Mouse (Mus musculus): ENCODE measurements at regions not wholly inside any gene's neighbourhood (a gene's known extent, or its start where the extent isn't known, plus 50 kb on each side); places are given as distances from the start of the nearest gene placed in this dataset.

DNA sequence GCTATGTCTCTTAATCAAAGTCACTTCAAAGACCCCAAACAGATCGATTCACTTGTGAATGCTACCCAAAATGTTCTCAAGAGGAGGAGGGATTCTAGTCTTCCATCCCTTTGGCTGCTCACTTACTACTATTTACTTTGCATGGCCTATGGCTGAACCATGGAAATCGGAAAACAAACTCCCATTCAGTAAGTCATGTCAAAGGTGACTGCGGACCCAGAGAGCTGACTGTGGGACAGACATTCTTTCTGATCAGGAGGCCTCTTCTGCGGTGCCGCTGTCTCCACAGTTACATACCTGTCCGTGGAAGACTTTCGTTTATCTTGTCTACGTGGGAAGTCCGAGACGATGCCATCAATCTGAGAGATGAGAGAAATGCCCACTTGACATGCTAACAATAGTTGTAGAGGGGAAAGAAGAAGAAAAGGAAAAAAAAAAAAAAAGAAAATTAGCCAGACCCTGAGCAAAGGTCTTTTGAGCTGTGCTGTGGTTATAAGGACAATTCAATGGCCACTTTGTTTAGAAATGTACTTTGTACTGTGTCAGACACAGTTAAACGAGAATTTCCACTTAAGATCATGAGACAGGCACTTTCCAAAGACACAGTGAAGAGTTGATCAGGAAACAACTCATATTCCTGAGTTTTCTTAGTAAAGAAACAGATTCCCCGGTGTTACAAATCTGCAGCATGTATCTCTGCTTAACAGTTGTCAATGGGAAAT, 92.7 kb downstream of the Olig3 start:
- no peak overlapping the region for H3K9ac ChIP-seq (ENCODE audit: low read depth, low read length)
- H3K9me3 ChIP-seq (replicated peaks; ENCODE audit: control insufficient read depth, low read length) = no peaks in the 10 kb centered on the region
- H3K27ac ChIP-seq (ENCODE audit: low read length) = no peak overlapping the region
- no peaks in the 10 kb centered on the region for H3K36me3 ChIP-seq (ENCODE audit: control insufficient read depth, insufficient read depth)
- no peak for ATAC-seq (ENCODE audit: low read depth)
- no peak overlapping the region for H3K4me2 ChIP-seq (ENCODE audit: low read depth, low read length)
- no peaks in the 10 kb centered on the region for H3K27me3 ChIP-seq (ENCODE audit: control insufficient read depth, insufficient read depth, low read depth, low read length)
- H3K4me3 ChIP-seq (ENCODE audit: low read depth, low read length) = no peak overlapping the region
- H3K4me1 ChIP-seq (ENCODE audit: control insufficient read depth, low read depth, low read length) = no peaks in the 10 kb centered on the region
- 56% methylated on average over 12 of the region's 12 CpGs for WGBS (ENCODE audit: insufficient replicate concordance)

DNA sequence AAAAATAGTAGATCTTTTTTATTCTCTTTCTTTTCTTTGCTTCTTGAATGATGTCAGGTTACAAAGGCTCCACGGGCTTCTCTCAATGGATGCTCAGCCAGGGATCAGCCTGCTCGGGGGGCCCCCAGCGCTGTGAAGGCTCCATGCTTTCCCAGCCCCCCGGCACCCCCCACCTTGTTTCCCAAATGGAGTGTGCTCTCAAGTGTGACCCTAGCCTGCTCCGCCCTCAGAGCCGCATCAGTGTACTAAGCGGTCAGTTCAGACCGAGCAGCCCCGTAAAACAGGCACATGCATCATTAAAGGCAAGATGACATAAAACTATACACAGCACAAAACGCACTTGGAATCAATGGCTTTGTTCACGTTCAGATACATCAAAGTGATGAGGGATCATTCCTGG, 102.7 kb downstream of the Olig3 start:
- 64% methylated on average over 11 of the region's 11 CpGs for WGBS (ENCODE audit: insufficient replicate concordance)
- Histone ChIP-seq H3K4me1 (ENCODE audit: control insufficient read depth, low read depth, low read length) (no peaks in the 10 kb centered on the region), H3K9me3 (replicated peaks; ENCODE audit: control insufficient read depth, low read length) (no peaks in the 10 kb centered on the region)

DNA sequence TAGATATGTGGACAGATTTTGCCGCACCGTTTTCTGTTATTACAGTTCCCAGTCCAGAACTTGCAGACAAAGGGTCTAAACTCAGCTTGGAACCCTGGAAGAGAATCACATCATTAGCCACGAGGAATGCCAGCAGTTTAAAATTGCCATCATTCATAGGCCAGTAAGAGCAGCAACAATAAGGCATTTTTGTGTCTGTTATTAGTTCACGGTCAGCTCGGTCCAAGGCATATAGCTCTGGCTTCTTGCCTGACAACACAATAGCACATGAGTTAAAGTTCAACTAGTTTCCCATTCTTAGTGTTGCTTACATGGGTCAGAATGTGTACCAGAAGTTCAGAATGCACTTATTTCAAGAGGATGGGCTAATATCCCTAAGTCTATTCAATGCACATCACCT, 103.4 kb downstream of the Olig3 start:
- 72% methylated on average over 5 of the region's 5 CpGs for WGBS (ENCODE audit: insufficient replicate concordance)
- no peak overlapping the region for H3K9ac ChIP-seq (ENCODE audit: low read depth, low read length)
- no peak for ATAC-seq (ENCODE audit: low read depth)

More for the DNA sequence above, 102.7 kb downstream of the Olig3 start:
- H3K4me3 ChIP-seq (ENCODE audit: low read depth, low read length) = no peak overlapping the region
- H3K36me3 ChIP-seq (ENCODE audit: control insufficient read depth, insufficient read depth) = no peaks in the 10 kb centered on the region
- no peak overlapping the region for H3K27ac ChIP-seq (ENCODE audit: low read length)
- no peak overlapping the region for H3K9ac ChIP-seq (ENCODE audit: low read depth, low read length)
- ATAC-seq (ENCODE audit: low read depth) = no peak
- H3K4me2 ChIP-seq (ENCODE audit: low read depth, low read length) = no peak overlapping the region
- no peaks in the 10 kb centered on the region for H3K27me3 ChIP-seq (ENCODE audit: control insufficient read depth, insufficient read depth, low read depth, low read length)

DNA sequence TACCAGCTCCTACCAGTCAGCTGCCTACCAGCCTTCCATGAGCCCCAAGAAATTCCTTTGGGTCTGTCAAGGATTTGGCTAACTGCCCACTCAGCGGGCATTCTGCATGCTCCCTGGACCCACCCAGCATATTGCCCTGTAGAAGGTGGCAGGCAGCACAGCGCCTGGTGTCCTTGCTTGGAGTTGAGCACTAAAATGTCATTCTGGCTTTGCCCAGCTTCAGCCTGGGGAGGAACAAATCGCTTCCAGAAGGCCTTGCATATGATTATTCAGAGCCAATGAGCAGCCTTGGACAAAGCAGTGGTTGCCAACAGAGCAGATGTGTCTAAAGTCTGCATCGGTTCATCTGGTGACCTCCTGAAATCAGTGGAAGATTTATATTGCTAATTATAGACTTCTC, 103.8 kb downstream of the Olig3 start:
- no peak for ATAC-seq (ENCODE audit: low read depth)
- H3K27me3 ChIP-seq (ENCODE audit: control insufficient read depth, insufficient read depth, low read depth, low read length) = no peaks in the 10 kb centered on the region
- no peak overlapping the region for H3K4me2 ChIP-seq (ENCODE audit: low read depth, low read length)
- no peak overlapping the region for H3K4me3 ChIP-seq (ENCODE audit: low read depth, low read length)
- H3K9me3 ChIP-seq (replicated peaks; ENCODE audit: control insufficient read depth, low read length) = no peaks in the 10 kb centered on the region
- no peak overlapping the region for H3K27ac ChIP-seq (ENCODE audit: low read length)
- no peaks in the 10 kb centered on the region for H3K36me3 ChIP-seq (ENCODE audit: control insufficient read depth, insufficient read depth)
- H3K9ac ChIP-seq (ENCODE audit: low read depth, low read length) = no peak overlapping the region
- H3K4me1 ChIP-seq (ENCODE audit: control insufficient read depth, low read depth, low read length) = no peaks in the 10 kb centered on the region
- 56% methylated on average over 4 of the region's 4 CpGs for WGBS (ENCODE audit: insufficient replicate concordance)

More for the DNA sequence above, 103.4 kb downstream of the Olig3 start:
- H3K4me1 ChIP-seq (ENCODE audit: control insufficient read depth, low read depth, low read length) = no peaks in the 10 kb centered on the region
- no peaks in the 10 kb centered on the region for H3K9me3 ChIP-seq (replicated peaks; ENCODE audit: control insufficient read depth, low read length)
- no peak overlapping the region for H3K27ac ChIP-seq (ENCODE audit: low read length)
- H3K27me3 ChIP-seq (ENCODE audit: control insufficient read depth, insufficient read depth, low read depth, low read length) = no peaks in the 10 kb centered on the region
- no peaks in the 10 kb centered on the region for H3K36me3 ChIP-seq (ENCODE audit: control insufficient read depth, insufficient read depth)
- H3K4me3 ChIP-seq (ENCODE audit: low read depth, low read length) = no peak overlapping the region
- H3K4me2 ChIP-seq (ENCODE audit: low read depth, low read length) = no peak overlapping the region

DNA sequence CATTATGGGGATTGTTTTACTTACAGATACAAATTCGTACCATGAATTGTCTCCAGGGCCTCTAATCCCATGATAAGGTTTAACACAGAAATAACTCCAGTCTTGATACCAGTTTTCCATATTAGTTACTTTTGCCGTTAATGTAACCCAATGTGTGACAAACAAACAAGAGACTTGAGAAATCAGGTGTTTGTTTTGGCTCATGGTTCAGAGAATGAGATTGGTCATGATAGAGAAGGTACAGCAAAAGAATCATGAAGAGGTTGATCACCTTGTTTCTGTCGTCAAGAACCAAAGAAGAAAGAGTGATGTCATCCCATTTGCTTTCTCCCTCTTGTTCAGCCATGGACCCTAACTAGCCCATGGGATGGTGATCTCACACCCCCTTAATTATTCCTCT, 107.5 kb downstream of the Olig3 start:
- Histone ChIP-seq H3K9ac (ENCODE audit: low read depth, low read length) (no peak overlapping the region), H3K27me3 (ENCODE audit: control insufficient read depth, insufficient read depth, low read depth, low read length) (no peaks in the 10 kb centered on the region), H3K4me2 (ENCODE audit: low read depth, low read length) (no peak overlapping the region), H3K27ac (ENCODE audit: low read length) (no peak overlapping the region), H3K36me3 (ENCODE audit: control insufficient read depth, insufficient read depth) (no peaks in the 10 kb centered on the region), H3K4me1 (ENCODE audit: control insufficient read depth, low read depth, low read length) (no peaks in the 10 kb centered on the region), H3K4me3 (ENCODE audit: low read depth, low read length) (no peak overlapping the region), H3K9me3 (replicated peaks; ENCODE audit: control insufficient read depth, low read length) (no peaks in the 10 kb centered on the region)
- WGBS (ENCODE audit: insufficient replicate concordance) = 53% methylated on average over 3 of the region's 3 CpGs
- no peak for ATAC-seq (ENCODE audit: low read depth)

DNA sequence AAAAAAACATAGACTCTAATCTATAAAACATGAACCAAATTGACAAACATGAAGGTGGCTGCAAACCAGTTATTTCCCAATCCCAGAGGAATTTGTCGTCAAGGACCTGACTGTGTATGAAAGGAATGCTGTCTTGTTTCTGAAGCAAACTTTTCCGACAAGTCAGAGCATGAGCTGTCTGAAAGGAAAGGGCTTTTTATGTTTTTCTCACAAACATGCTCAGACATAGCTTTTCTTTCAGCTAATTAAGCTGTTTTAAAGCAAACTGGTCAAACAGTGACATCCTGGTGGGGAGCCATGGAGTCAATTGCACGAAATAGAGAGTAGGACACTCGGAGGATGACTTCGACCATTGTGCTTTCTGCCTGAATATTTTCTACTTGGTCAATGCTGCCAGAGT, 108.2 kb downstream of the Olig3 start:
- no peak for ATAC-seq (ENCODE audit: low read depth)
- Histone ChIP-seq H3K9me3 (replicated peaks; ENCODE audit: control insufficient read depth, low read length) (no peaks in the 10 kb centered on the region), H3K9ac (ENCODE audit: low read depth, low read length) (no peak overlapping the region), H3K27ac (ENCODE audit: low read length) (no peak overlapping the region), H3K36me3 (ENCODE audit: control insufficient read depth, insufficient read depth) (no peaks in the 10 kb centered on the region), H3K4me1 (ENCODE audit: control insufficient read depth, low read depth, low read length) (no peaks in the 10 kb centered on the region), H3K4me3 (ENCODE audit: low read depth, low read length) (no peak overlapping the region), H3K27me3 (ENCODE audit: control insufficient read depth, insufficient read depth, low read depth, low read length) (no peaks in the 10 kb centered on the region), H3K4me2 (ENCODE audit: low read depth, low read length) (no peak overlapping the region)
- 61% methylated on average over 5 of the region's 5 CpGs for WGBS (ENCODE audit: insufficient replicate concordance)

DNA sequence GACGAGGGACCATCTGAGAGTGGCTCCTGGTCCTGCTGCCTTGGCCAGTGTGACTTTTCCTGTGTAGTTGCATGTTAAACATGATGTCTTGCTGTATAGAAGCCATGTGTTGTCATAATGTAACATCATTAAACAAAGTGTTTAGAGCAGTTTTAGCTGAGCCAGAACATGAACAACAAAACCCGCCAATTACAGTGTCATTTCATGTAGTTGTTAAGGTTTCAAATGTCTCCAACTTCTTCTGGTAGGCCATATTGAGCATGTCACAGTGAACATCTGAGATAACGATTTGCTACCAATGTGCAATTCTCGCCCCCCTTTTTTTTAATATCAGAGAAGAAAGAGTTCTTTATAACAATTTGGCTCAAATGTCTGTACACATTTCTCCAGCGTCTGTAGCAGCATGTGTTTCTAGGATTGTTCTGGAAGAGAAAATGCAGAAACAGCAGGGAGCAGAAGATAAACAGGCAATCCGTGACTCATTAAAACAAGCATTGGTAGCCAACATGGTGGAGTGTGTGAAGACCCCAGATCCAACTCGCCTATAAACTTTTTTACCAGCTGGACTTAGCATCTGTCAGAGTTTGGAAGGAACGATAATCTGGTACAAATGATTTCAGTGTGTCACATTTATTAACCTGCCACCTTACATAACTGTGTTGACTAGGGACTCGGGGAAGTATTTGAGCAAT, 115.2 kb downstream of the Olig3 start:
- H3K27me3 ChIP-seq (ENCODE audit: control insufficient read depth, insufficient read depth, low read depth, low read length) = no peaks in the 10 kb centered on the region
- whole genome bisulfite sequencing (ENCODE audit: insufficient replicate concordance) = 63% methylated on average over 9 of the region's 9 CpGs
- no peak overlapping the region for H3K27ac ChIP-seq (ENCODE audit: low read length)
- no peaks in the 10 kb centered on the region for H3K4me1 ChIP-seq (ENCODE audit: control insufficient read depth, low read depth, low read length)
- H3K36me3 ChIP-seq (ENCODE audit: control insufficient read depth, insufficient read depth) = no peaks in the 10 kb centered on the region
- H3K4me2 ChIP-seq (ENCODE audit: low read depth, low read length) = no peak overlapping the region
- no peak overlapping the region for H3K4me3 ChIP-seq (ENCODE audit: low read depth, low read length)
- no peak for ATAC-seq (ENCODE audit: low read depth)
- no peak overlapping the region for H3K9ac ChIP-seq (ENCODE audit: low read depth, low read length)
- H3K9me3 ChIP-seq (replicated peaks; ENCODE audit: control insufficient read depth, low read length) = no peaks in the 10 kb centered on the region

DNA sequence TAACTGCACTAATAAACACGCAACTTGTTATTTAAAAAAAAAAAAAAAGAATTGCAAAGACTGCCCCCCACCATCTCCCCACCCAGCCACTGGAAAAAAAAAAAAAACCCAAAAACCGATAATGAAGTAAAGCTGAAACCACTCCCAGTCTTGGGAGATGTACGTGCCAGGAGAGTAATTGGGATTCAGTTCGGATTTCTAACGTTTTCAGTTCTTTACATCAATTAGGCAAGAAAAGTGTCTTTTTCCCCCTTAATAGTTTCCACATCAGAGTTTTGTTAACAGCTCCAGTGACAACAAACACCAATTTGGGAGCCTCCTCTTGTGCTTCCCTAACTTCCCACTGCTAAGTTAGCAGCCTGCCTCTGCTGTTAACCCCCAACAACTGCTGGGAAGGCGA, 115.7 kb downstream of the Olig3 start:
- Histone ChIP-seq H3K9me3 (replicated peaks; ENCODE audit: control insufficient read depth, low read length) (no peaks in the 10 kb centered on the region), H3K4me1 (ENCODE audit: control insufficient read depth, low read depth, low read length) (no peaks in the 10 kb centered on the region), H3K4me2 (ENCODE audit: low read depth, low read length) (no peak overlapping the region), H3K27ac (ENCODE audit: low read length) (no peak overlapping the region), H3K36me3 (ENCODE audit: control insufficient read depth, insufficient read depth) (no peaks in the 10 kb centered on the region), H3K27me3 (ENCODE audit: control insufficient read depth, insufficient read depth, low read depth, low read length) (no peaks in the 10 kb centered on the region), H3K9ac (ENCODE audit: low read depth, low read length) (no peak overlapping the region), H3K4me3 (ENCODE audit: low read depth, low read length) (no peak overlapping the region)
- WGBS (ENCODE audit: insufficient replicate concordance) = 51% methylated on average over 6 of the region's 6 CpGs
- no peak for ATAC-seq (ENCODE audit: low read depth)

DNA sequence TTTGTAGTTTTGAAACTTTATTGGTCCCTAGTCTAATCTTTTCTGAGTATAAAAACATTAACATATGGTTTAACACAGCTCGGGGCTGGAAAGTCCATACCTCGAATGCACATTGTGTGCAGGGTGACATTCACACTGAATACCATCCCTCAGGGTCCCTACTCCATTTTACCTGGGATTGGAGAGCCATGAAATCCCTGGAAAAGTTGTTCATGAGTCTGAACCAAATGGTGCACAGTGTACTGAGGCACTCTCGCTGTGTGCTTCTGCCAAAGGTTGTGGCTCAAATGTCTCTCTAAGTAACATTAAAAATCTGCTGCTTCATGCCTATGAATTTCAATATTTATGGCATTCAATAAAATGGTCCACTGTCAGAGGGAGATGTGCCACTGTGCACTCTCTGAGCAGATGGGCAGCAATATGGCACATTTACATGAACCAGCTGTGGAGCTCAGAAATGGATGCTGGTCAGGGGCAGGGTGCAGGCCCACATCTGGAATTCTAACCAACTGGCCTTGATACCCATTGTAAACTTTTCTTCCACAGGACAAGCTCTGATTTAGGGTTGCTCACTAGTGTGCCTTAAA, 116.7 kb downstream of the Olig3 start:
- no peaks in the 10 kb centered on the region for H3K36me3 ChIP-seq (ENCODE audit: control insufficient read depth, insufficient read depth)
- no peak overlapping the region for H3K4me2 ChIP-seq (ENCODE audit: low read depth, low read length)
- WGBS (ENCODE audit: insufficient replicate concordance) = 63% methylated on average over 3 of the region's 3 CpGs
- no peak for ATAC-seq (ENCODE audit: low read depth)
- no peaks in the 10 kb centered on the region for H3K9me3 ChIP-seq (replicated peaks; ENCODE audit: control insufficient read depth, low read length)
- no peaks in the 10 kb centered on the region for H3K4me1 ChIP-seq (ENCODE audit: control insufficient read depth, low read depth, low read length)
- H3K4me3 ChIP-seq (ENCODE audit: low read depth, low read length) = no peak overlapping the region
- no peak overlapping the region for H3K27ac ChIP-seq (ENCODE audit: low read length)
- H3K9ac ChIP-seq (ENCODE audit: low read depth, low read length) = no peak overlapping the region
- no peaks in the 10 kb centered on the region for H3K27me3 ChIP-seq (ENCODE audit: control insufficient read depth, insufficient read depth, low read depth, low read length)

Data from liver, embryonic 16.5 days (tissue).